Mouse (Mus musculus) CH12.LX (cell line): Measurements from ENCODE around the gene Bfsp2.

Experiments used
- BHLHE40 ChIP-seq: IDR thresholded peaks from 2 replicates; pipeline ENCODE4 v1.6.1; 2011; ENCODE audit warnings: mild to moderate bottlenecking, low read depth, low read length, improper control_type of control experiment
- CTCF ChIP-seq, 2 experiments: IDR thresholded peaks in 1 of 2; conservative IDR thresholded peaks in 1 of 2; 2 replicates each; pipeline ENCODE4 v1.5.1; 2011 to 2012; ENCODE audit warnings: low read depth in 2 of 2, low read length in 2 of 2, improper control_type of control experiment in 1 of 2, inconsistent platforms in 1 of 2, mild to moderate bottlenecking in 1 of 2, moderate library complexity in 1 of 2
- EP300 ChIP-seq: IDR thresholded peaks from 2 replicates; pipeline ENCODE4 v1.6.1; 2011; ENCODE audit warnings: low read length, improper control_type of control experiment
- KAT2A ChIP-seq: IDR thresholded peaks from 2 replicates; pipeline ENCODE4 v1.6.1; 2012; ENCODE audit warnings: low read length, improper control_type of control experiment, inconsistent platforms; ENCODE audit not compliant: insufficient replicate concordance
- PAX5 ChIP-seq: IDR thresholded peaks from 2 replicates; pipeline ENCODE4 v1.6.1; 2012; ENCODE audit warnings: low read length, inconsistent platforms, mixed read lengths
- POLR2A ChIP-seq: IDR thresholded peaks from 2 replicates; pipeline ENCODE4 v1.6.1; 2011; ENCODE audit warnings: low read depth, mild to moderate bottlenecking, improper control_type of control experiment, low read length
- TBP ChIP-seq: conservative IDR thresholded peaks from 2 replicates; pipeline ENCODE4 v1.6.1; 2011; ENCODE audit warnings: low read depth, low read length, improper control_type of control experiment
- ZC3H11A ChIP-seq: IDR thresholded peaks from 2 replicates; pipeline ENCODE4 v1.6.1; 2012; ENCODE audit warnings: low read depth, mild to moderate bottlenecking, inconsistent platforms, low read length, improper control_type of control experiment
- ZMIZ1 ChIP-seq: IDR thresholded peaks from 2 replicates; pipeline ENCODE4 v1.6.1; 2012; ENCODE audit warnings: low read depth, mild to moderate bottlenecking, inconsistent platforms, low read length, improper control_type of control experiment
- ZNF384 ChIP-seq: IDR thresholded peaks from 2 replicates; pipeline ENCODE4 v1.6.1; 2012; ENCODE audit warnings: low read depth, low read length, improper control_type of control experiment, inconsistent platforms

DNA sequence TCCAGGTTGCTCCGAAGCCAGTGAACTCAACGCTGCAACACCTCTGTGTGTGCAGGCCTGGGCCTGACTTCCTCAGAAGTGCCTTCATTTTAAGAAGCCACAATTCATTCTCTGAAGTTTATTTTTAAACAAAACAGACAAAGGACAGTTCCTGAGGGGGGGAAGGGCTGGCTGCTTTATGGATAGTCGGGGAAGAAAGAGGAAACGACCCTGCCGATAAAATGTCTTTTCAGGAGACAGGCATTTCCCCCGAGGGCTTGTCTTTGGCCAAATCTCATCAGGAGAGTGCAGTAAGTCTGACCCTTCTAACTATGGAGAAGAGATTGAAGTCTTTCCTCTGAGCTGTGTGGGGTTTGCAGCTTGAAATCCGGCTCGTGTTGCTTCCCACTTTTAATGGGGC is 5.4 kb upstream of the Bfsp2 start:
- TF ChIP-seq ZMIZ1 (no peak), ZNF384 (no peak), PAX5 (no peak), EP300 (no peak), POLR2A (no peak), CTCF (conservative IDR thresholded peaks at IDR 0.05 in 1 of 2, IDR thresholded peaks at IDR 0.05 in 1 of 2; ENCODE audit: low read depth in 2 of 2, low read length in 2 of 2) (no peak), KAT2A (no peak), ZC3H11A (no peak), TBP (no peak), BHLHE40 (no peak)
